Mouse (Mus musculus) gastrocnemius, postnatal 36 days (tissue): ENCODE measurements at regions not wholly inside any gene's neighbourhood (a gene's known extent, or its start where the extent isn't known, plus 50 kb on each side); places are given as distances from the start of the nearest gene placed in this dataset.

ENCODE experiments used
- DNase-seq, 2 experiments: peaks; one replicate each; pipeline ENCODE4 v3.0.0; 2022
- intact Hi-C: fragments of 180-260 bp; cut with DNase I; formaldehyde crosslinking; loops from one replicate; pipeline ENCODE4 v1.15.1; 2025

DNA sequence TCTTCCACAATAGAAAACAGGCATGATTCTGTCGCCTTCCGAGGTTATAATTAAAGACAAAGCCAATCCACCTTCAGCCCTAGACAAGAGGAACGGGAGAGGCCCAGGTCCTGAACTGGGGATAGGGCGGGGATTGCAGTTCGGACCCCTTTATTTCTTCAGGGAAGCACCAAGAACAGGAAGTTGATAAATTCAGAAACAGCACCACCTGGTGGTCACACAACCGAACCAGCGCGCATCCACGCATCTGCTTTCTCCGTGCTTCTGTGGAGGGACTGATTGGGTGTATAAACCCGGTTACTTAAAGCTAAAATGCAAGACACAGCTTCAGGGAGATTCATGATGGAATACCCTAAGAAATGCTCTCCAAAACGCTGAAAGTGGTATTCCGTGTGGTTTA, 233.2 kb downstream of the Rps15a start:
- peak; percentile 28 to 45 for DNase-seq
- intact Hi-C loops: loop anchor here (5.0 to 10.0 kb wide), 3 partner anchors 219 to 568 kb away; partner anchors contain the start of gene Xylt1

DNA sequence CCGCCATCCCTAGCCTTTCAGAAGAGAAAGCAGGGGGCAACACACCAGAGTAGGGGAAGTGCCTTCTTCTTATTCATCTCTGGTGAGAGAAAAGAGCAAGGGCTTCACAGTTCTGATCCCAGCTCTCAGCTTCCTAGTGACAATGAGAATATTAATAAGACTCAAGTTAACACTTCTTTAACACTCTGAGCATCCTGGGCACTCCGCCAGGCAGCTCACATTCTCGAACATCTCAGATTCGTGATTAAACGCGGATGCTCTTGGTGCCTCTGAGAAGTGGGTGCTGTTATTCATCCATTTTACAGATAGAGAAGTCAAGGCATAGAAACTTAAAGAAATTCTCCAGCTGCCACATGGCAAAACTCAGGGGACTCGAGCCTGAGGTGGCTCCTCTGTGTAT, 237.1 kb downstream of the Rps15a start:
- intact Hi-C loops: no loop called here

DNA sequence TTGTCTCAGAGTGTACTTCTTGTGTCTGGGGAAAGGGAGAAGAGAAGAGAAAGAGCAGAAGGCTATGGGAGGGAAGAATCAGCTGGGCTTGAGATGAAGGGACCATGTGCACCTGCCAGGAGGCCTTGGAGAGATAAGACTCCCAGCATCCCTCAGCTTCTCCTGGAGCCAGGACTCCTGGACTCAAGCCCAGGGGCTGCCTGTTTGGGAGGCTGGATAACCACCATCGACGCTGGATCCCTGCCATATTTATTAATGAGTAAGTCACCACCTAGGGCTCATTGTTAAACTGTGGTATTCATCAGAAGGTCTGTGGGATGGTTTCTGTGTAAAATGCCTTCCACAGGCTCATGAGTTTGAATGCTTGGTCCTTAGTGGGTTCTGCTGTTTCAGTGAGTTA, 240.7 kb downstream of the Rps15a start:
- intact Hi-C loops: no loop called here
- DNase-seq: no peak

More for the DNA sequence above, 237.1 kb downstream of the Rps15a start:
- DNase-seq: no peak

DNA sequence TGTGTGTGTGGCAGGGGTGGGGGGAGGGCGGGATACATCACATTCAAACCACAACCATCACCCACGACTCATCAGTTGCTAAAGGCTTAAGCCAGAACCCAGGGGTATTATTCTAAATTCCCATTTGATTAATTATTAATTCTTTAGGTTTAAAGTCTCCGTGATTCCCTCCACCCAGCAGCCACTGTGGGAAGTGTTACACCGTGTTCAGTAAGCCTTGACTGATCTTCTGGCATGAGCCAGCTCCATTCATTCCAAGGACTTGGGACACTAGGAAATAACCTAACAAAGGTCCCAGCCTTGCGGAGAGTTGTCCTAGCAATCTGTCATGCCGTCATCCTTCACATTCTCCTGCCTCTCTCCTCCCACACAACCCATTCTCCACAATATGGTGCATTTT, 256.6 kb downstream of the Rps15a start:
- intact Hi-C loops: no loop called here
- DNase-seq: no peak

DNA sequence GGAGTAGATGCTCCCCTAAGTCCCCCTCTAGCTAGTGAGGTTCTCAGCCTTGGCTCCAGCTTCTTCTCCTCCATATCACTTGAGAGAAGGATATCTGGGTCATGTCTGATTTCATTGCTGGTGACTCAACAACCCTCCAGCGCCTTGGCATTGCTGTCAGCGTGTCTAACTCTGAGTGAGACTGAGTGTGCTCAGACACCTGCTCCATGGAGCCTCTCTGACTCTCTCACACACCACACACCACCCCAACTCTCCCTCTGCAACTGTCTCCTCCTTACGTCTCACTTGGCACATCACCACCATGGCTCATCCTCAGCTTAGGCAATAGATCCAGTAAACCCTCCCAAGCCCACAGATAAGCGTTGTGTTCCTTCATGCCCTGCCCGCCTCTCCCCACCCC, 260.0 kb downstream of the Rps15a start:
- intact Hi-C loops: no loop called here
- DNase-seq: no peak

DNA sequence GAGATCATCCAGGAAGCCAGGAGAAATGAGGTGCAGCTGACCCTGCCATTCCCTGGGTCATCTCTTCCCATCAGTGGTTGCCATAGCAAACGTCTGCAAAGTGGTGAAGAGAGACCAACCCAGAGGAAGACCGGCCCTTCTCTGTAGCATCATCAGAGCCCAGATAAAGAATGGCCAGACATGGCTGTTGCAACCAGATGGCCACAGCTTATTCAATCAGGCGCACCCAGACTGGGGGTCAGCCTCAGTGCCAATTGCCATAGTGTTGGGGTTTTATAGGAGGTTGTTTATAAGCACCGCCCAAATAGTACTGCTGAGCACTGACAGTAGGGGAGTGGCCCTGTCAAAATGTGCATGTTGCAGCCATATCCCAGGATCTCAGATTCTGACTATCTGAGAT, 262.3 kb downstream of the Rps15a start:
- intact Hi-C loops: no loop called here

DNA sequence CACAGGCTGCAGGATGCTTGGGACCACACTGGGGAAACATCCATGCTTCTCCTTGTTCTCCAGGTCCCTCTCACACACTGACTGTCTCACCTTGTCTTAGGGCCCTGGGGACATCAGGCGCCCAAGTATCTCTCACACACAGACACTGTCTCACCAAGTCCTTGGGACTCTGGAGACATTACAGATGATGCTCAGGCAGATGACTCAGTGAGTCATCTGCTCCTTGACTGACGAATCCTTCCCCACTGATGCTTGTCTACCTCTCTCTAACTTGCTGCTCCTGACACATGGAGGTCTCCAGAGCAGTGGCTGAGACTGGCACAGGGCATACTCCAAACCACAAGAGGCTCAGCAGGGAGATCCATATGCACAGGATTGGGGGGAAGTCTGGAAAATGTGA, 263.1 kb downstream of the Rps15a start:
- intact Hi-C loops: no loop called here
- DNase-seq: no peak

More for the DNA sequence above, 262.3 kb downstream of the Rps15a start:
- DNase-seq: no peak

DNA sequence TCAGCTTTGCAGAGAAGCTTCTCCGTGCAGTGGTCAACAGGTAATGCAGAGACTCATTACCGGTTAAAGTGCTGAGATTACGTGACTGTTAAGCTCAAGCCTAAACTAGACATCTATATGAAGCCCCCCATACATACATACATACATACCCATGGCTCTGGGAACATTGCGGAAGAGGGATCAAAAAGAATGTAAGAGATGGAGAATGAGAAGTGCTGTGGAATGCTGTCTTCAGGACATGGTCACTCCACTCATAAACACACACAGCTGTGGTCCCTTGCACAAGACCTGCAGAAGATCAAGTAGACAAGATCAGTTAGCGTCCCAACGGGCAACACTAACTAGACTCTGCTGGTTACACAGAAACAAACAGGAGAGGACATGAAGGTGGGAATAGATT, 265.2 kb downstream of the Rps15a start:
- no peak for DNase-seq
- intact Hi-C loops: no loop called here

DNA sequence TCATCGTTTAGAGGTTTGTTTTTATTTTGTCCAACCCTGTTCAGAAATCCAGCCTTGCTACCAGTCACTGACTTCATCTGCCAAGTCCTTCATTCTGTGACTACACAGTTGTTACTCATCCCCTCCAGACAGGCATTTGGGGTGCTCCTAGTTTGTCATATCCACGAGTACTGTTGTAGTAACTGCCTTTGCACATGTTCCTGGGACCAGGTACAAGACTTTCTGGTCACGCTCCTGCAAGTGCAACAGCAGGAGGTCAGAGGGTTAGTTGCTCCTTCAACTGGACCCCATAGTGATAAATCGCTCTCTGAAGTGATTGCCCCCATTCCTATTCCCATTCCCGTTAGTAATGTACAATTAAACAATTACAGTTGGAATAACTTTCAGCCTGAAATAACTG, 269.9 kb downstream of the Rps15a start:
- intact Hi-C loops: no loop called here
- no peak for DNase-seq

DNA sequence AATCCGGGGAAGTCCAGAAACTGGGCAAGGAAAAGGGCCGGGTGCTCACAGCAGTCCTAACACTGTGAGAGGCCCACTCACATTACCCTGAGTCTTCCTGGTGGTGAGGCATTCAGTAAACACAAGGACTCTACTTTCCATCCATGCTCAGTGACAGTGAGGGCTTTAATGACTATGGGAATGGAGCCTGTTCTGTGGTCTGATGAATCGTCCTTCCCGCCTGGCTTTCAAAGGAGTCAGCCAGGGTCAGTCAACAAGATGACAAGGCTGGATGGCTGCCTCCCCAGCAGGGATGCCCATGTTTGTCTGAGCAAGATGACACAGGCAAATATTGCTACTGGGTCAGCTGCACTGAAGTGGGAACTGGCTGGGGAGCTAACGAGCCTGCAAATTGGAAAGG, 273.2 kb downstream of the Rps15a start:
- intact Hi-C loops: no loop called here
- no peak for DNase-seq

DNA sequence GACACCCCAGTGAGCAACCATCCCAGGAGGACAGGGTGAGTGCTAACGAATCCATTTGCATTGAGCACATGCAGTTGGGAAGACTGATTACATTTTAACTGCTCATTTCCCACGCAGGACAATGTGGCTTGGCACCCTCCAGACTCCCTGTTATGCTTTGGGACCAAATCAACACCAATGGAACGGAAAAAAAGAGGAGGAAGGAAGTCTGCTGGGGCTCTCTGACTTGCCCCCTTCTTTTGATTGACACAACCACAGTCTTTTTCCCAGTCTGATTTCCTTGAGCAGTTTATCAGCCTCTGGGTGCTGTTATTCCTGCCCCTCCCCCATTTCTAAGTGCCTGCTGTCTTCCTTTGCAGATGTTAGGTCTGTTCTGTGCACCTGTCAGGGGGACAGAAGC, 321.0 kb downstream of the Rps15a start:
- no peak for DNase-seq
- intact Hi-C loops: no loop called here

DNA sequence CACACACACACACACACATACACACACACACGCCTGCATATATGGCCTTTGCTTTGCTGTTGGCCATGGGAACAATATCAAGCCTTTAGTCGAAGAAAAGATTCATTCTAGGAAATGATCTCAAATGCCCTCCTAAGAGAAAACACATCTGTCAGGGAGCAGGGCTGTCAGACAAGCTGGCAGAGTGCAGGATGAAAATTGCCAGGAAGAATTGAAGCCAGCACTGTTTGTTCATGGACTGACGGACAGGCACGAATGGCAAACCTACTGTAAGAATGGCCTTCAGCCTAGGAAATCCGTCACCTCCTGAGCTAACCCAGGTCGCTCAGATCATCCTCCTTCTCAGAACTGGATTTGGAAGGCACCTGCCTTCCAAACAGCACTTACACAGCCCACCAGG, 322.0 kb downstream of the Rps15a start:
- DNase-seq: no peak
- intact Hi-C loops: no loop called here

DNA sequence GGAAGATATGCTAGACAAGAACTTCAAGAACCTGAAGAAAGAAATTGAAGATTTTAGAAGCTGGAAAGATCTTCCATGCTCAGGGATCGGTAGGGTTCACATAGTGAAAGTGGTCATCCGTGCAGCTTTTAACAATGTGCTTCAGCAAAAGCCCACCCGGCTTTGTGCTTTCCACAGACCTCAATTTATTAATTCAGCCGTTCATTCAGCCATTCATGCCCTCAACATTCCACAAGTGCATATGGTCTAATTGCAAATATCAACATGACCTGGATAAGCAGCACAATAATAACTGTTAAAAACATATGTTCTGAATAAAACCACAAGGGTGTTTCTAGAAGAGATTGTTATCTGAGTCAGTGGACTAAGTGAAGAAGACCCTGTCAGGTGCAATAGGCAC, 323.5 kb downstream of the Rps15a start:
- DNase-seq: no peak
- intact Hi-C loops: no loop called here

DNA sequence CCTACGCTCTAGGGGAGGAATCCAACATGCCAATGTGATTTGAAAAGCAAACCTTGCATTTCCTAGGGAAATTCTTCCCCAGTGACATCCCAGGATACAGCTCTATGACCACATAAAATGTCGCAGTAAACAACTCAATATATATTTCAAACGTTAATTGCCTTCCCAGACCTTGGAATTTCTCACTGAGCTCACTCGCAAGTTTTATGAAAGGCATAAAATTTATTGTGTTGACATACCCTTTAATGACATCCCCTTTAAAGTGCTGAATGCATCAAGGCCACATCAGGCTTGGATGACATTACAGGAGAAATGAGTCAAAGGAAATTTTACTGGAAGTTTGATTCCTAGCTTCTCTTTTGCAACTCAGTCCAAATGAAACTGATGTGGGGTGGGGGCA, 337.0 kb downstream of the Rps15a start:
- intact Hi-C loops: no loop called here
- no peak for DNase-seq

DNA sequence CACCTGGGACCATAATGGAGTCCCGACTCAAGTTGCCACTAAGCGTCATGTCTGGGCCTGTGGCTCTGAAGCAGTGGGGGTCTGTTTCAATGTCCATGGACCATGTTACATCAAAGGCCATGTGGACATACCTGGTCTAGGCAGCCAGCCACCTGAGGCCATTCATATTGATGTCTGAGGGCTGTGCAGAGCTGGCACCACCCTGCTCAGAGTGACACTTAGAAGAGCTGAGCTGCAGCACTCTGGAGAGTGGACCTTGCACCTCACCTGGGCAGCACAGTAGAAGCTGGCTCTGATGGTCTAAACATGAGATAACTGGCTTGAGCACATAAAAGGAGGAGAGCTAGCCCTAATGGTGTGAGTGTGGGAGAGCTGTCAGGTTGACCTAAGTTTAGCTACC, 338.1 kb downstream of the Rps15a start:
- intact Hi-C loops: no loop called here
- DNase-seq: no peak

DNA sequence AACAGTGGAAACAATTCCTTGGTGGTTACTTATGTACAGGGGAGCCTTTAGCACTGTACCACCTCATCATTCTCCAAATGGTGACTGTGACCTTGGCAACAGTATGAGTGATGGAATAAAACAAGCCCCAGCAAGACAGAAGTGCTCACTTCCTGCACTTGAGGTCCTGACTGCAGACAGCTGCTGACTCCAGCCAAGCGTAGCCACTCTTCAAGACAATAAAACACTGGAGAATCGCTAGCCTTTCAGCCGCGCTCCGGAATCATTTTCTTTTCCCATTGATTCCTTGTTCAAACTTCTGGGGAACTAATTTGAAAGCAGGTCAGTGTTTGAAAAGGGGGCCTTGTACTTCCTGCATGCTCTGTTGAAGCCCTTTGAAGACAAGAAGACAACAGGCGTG, 344.2 kb downstream of the Rps15a start:
- intact Hi-C loops: no loop called here

DNA sequence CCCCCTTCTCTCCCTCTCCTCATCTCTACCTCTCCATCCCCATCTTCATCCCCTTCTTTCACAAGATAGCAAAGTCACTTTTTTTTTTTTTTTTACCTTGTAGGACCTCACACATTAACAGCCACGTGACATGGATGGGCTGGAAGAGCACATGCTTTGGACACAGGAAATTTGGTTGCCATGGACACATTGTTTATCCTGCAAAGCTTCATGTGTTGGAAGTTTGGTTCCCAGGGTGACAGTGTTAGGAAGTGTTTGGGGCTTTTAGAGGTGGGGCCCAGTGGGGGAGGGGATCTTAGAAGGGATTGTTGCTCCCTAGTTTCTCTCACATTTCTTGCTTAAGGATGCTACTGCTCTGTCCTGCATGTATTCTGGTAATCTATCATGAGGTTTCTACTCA, 356.5 kb downstream of the Rps15a start:
- intact Hi-C loops: no loop called here
- DNase-seq: no peak

More for the DNA sequence above, 344.2 kb downstream of the Rps15a start:
- DNase-seq: no peak

DNA sequence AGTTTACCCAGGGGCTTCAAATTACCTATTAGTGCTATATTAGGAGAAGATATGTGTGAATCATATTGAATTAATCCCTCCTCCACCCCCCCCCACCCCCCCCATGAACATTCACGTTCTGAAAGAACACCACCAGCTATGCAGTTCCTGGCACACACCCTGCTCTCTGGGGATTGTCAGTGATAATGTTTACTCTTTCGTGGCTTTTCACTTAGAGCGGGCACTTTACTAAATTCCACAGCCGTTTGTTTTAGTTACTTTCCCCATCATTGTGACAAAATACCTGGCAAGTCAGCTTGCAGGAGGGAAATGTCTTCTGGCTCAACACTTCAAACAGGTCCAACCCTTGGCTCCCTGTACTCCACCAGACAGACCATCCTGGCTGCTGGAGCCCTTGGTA, 359.0 kb downstream of the Rps15a start:
- no peak for DNase-seq
- intact Hi-C loops: no loop called here

DNA sequence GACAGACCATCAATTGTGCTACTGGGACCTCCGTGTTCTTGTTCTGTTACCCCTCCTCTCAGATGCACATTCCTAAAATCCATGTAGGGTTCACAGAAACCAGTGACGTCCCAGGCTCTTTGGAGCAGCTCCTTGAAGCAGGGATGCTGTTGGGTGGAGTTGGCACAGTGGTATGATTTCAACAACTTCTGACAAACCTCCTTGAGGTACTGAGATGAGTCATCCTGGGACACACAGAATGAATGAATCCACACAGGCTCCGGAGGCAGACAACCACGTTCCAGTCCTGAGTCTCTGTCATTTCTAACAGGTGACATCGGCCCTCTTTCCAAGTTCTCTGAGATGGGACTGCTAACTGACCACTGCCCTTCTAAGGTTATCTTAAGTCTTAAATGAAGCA, 360.2 kb downstream of the Rps15a start:
- intact Hi-C loops: no loop called here
- no peak for DNase-seq

DNA sequence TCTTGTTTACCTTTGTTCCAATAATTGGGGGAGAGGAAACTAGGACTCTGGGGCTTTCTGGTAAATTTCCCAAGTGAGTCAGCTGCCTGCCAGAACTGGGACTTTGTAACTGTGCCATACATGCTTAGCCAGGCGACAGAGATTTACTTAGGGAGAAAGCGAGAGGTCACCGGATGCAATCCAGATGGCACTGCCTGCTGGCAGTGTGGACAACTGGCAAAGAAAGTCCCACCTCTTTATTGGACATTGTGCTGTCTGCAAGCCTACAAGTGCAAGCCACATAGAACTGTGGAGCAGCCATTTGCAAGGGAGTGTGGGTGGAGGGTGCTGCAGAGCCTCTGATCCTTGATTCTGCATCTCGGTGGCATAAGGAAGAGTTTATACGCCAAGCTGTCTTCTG, 362.7 kb downstream of the Rps15a start:
- intact Hi-C loops: no loop called here

DNA sequence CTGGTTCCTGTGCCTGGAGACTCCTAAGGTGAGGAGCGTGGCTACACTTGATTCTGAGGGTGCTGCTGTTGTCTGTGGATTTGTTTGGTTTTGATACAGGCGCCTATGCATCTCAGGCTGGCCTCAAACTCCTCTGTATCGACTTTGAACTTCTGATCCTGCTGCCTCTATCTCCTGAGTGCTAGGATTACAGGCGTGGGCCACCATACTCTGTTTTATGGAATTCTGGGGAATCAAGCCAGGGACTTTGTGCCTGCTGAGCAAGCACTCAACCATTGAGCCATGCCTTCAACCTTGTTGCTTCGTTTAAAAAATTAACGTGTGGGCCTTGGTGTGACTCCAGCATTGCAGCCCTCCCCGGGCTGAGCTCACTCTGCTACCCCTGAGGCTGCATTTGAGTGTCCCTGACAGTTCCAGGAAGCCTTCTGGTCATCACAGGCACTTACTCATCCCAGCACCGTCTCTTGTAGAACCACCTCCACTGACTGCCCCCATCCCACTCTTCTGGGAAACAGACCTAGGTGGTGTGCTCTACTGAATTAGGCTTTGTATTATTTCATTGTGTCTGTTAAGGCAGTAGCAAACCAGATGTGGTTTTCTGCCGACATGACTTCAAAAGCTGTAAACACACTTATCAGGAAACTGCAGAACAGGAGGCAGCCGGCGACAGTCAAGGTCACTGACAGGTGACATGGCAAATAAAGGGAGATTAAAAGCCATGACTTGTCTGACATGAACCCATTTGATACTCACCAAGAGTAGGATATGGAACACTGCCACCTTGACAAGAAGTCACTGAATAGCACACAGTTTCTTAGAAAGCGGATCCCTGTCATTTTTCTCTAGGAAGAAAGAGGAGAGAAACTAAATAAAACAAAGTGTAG, 363.4 kb downstream of the Rps15a start:
- no peak for DNase-seq
- intact Hi-C loops: no loop called here

More for the DNA sequence above, 362.7 kb downstream of the Rps15a start:
- no peak for DNase-seq

DNA sequence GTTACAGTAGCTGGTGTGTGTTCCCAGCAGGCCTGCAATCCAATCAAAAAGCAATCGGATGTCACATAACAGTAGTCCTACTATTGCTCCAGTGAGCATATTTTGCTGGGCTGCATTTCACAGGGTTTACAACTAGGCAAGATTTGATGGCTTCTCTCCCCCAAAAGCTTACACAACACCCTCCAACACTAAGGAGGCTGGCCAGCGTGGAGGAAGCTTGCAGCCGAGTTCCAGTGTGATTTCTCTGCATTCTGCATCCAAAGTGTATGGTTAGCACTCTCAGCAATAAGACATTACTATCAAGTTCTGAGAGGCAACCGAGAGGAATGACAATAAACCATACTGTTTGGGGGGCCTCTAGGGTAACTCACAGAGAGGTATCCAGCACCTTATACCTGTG, 367.2 kb downstream of the Xylt1 start:
- intact Hi-C loops: no loop called here
- no peak for DNase-seq

DNA sequence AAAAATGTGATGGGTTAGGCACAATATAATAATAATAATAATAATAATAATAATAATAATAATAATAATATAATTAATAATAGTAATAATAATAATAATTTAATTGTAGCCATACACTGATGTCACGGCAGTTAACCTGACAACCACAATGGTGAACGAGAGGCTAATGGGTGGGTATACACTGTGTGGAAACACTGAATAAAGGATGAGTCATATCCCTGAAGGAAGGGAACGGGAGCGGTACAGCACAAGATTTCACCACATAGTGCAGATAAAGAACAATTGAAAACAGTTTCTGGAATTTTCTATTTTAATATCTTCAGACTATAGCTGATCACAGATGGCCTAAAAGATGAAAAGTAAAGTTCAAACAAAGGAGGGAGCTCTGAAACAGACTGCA, 365.6 kb downstream of the Xylt1 start:
- DNase-seq: no peak
- intact Hi-C loops: no loop called here
